Mouse (Mus musculus) layer of hippocampus, adult 2 months (tissue): ENCODE measurements at regions not wholly inside any gene's neighbourhood (a gene's known extent, or its start where the extent isn't known, plus 50 kb on each side); places are given as distances from the start of the nearest gene placed in this dataset.
A peak's percentile ranks its signal among the peaks of the same experiment; 100 is the strongest.
"Not testable (repeated sequence)": the region's sequence is repeated elsewhere in the genome, so short reads cannot be mapped to it uniquely, and the experiment has no call there.

Experiments used
- DNase-seq, 2 experiments: peaks; one replicate each; pipeline ENCODE4 v3.0.0; 2022; ENCODE audit warnings: low spot score in 2 of 2
- H3K27ac ChIP-seq: fragments of 200-600 bp; 2 replicates; pipeline ENCODE4 v1.8.1; 2022
- H3K4me3 ChIP-seq: fragments of 200-600 bp; 2 replicates; pipeline ENCODE4 v1.8.1; 2022; ENCODE audit warnings: mild to moderate bottlenecking
- CTCF ChIP-seq: fragments of 200-600 bp; conservative IDR thresholded peaks from 2 replicates; pipeline ENCODE4 v1.8.1; 2022; ENCODE audit warnings: antibody characterized with exemption, mild to moderate bottlenecking, moderate library complexity

DNA sequence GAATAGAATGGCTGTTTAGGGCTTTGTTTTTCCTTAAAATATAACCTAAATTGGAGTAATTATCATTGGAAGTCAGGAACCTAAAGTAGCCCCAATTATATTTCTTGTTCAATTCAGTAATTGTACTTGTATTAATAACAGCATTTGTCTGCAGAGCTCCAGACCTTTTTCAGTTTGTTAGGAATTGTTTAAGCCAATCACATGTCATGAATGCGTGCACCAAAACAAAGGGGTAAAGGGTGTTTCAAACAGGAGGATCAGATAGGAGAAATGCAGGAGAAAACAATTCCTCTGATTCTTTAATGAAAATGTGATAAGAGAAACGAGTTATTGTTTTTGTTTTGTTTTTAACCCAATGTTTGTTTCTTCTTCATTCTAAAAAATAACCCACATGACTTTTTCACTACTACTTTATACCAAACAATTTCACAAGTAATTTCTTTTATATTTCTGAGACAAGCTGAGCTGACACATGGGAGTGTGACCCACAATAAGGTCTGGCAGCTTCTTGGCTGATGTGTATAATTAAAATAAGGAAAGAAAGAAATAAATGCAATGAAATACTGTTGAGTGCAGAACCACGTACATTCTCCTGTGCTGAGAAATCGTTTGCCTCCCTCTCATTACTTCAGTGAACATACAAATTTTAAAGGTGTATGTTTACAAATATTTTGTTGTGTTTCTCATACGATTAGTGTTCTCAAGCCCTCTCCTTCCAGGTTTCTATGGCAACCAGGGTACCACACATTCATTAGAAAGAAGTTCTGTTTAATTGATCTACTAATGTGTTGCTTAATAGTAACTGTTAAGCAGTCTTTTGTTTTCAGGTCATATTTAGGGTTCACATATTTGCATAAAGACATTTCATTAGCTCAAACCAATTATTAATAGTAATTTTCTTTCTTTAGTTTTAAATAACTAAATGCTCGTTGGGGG lies 397.7 kb downstream of the Isl1 start:
- no peak overlapping the region for H3K27ac ChIP-seq
- no peak for TF ChIP-seq CTCF
- DNase-seq = no peak
- H3K4me3 ChIP-seq = no peak overlapping the region

GRCm38 (mm10) chr13:115910866-115911449 lies 398.5 kb downstream of the Isl1 start:
- TF ChIP-seq CTCF = no peak
- H3K4me3 ChIP-seq = no peak overlapping the region
- H3K27ac ChIP-seq = no peak overlapping the region

DNA sequence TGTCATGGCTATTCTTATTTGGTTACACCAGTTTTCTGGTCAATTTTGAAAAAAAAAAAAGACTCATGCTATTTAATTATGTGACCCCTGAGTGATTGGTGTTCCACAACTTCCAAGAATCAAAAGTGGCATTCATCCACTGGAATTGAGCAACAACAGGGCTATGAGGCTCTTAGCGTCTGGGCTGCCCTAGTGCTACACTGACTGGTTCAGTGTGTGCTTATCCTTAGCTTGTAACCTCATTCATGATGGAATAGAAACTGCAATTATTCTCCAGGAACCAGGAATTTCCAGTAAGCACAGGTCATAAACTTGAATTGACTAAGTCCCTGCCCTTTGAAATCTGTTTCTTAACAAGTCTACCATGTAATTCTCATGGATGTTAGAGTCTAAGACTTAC lies 428.9 kb downstream of the Isl1 start:
- DNase-seq = no peak
- no peak for TF ChIP-seq CTCF

More at GRCm38 (mm10) chr13:115910866-115911449, 398.5 kb downstream of the Isl1 start:
- no peak for DNase-seq

DNA sequence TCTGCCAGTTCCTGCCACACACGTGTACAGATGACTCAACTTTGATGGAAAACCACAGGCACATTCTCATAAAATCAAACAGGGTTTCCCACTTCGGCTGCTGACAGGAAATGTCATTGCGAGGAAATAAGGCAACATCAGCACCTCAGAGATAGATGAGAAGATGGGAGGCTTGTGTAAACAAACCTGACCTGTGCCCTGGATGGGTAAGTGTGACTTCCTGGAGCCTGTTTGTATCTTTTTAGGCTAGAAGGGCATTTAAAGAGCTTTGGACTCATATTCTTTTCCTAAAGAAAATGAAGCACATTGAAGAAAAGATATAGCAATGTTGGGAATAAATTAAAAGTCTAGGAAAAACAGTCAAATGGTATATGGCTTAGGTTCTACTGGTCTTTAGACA lies 449.0 kb downstream of the Isl1 start:
- H3K27ac ChIP-seq = no peak overlapping the region

More for the DNA sequence above, 428.9 kb downstream of the Isl1 start:
- Histone ChIP-seq H3K27ac (no peak overlapping the region), H3K4me3 (no peak overlapping the region)

DNA sequence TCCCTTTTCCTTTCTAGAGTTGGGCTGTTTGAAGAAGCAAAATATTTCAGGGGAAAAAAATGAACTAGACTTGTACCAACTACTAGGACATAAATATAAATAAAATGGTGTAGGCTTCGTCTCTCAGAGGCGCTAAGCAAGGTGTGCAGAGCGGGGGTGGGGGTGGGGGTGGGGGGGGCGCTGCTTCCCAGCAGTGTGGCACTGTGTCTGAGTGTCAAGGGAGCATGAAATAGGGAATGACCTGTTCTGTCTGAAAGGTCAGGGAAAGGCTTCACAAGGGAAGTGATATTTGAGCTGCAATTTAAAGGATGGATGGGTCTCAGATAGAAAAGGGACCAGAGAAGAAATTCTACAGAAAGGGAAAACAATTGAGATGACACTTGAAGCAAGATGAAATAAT lies 452.9 kb downstream of the Isl1 start:
- no peak overlapping the region for H3K4me3 ChIP-seq
- H3K27ac ChIP-seq = no peak overlapping the region
- no peak for TF ChIP-seq CTCF
- DNase-seq = no peak

More for the DNA sequence above, 449.0 kb downstream of the Isl1 start:
- no peak overlapping the region for H3K4me3 ChIP-seq
- no peak for TF ChIP-seq CTCF
- no peak for DNase-seq

- Histone ChIP-seq H3K4me3 (no peak overlapping the region), H3K27ac (peak overlapping the region; percentile 44)
- no peak for DNase-seq
- no peak for TF ChIP-seq CTCF
These were observed 456.7 kb downstream of the Isl1 start for GRCm38 (mm10) chr13:115852689-115853356.

GRCm38 (mm10) chr13:115843121-115843520 lies 466.4 kb downstream of the Isl1 start:
- no peak for DNase-seq
- Histone ChIP-seq H3K27ac (no peak overlapping the region), H3K4me3 (no peak overlapping the region)
- no peak for TF ChIP-seq CTCF

GRCm38 (mm10) chr13:115836203-115836768 lies 473.2 kb downstream of the Isl1 start:
- no peak for DNase-seq
- Histone ChIP-seq H3K27ac (no peak overlapping the region), H3K4me3 (no peak overlapping the region)
- TF ChIP-seq CTCF = no peak

DNA sequence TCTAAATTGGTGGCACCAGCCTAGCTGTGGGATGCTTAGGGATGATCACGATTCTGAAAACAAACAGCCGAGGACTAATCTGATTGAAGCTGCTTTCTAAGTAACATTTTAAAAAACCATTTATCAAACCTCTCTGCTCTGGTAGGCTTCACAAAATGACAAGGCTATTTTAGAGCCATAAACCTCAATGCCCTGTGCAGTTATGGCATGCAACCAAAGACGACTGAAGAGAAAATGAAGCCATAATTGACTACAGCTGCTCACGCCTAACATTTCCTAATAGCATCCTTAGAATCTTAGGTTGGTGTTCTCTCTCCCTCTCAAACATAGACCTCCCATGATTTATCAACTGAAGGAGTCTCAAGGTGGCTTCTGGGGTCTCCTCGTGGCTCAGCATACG lies 484.3 kb downstream of the Isl1 start:
- no peak for DNase-seq
- Histone ChIP-seq H3K27ac (no peak overlapping the region), H3K4me3 (no peak overlapping the region)
- no peak for TF ChIP-seq CTCF

DNA sequence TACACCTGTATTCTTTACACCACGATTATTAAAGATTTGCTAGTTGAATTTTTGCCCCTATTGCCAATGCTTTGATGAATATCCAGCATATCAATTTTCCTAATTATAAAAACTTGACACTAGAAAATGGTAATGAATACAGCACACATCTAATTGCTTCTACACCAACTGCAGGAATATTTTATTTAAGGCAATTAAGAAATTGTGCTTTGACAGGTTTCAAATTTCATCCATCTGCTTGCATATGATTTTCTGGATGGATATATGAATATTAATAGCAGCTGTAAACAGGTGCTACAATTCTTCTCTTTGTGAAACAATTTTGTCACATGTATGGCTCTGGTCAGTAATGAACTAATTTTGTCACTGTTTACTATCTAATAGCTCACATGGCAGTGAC lies 487.0 kb downstream of the Isl1 start:
- TF ChIP-seq CTCF = no peak
- no peak for DNase-seq
- Histone ChIP-seq H3K27ac (no peak overlapping the region), H3K4me3 (no peak overlapping the region)

- TF ChIP-seq CTCF = no peak
- no peak for DNase-seq
These were observed 495.3 kb downstream of the Isl1 start for GRCm38 (mm10) chr13:115814211-115814610.

DNA sequence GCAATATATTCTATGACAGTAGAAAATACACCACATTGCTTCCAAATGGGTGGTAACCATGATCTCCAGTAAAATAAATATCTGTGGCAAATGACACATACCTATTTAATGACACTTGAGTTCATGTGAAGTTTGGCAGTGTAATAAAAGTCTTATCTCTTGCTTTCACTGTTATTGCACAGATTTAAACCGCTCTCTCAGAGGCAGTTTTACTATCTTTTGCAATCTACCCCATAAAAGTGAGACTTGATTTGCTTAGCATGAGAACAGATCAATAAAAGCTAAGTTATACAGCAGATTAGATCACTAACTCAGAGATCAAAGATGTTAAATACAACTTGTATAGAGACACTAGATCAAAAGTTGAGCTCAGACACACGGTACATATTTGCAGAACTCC lies 510.2 kb downstream of the Isl1 start:
- H3K27ac ChIP-seq = no peak overlapping the region
- no peak for TF ChIP-seq CTCF
- H3K4me3 ChIP-seq = no peak overlapping the region
- DNase-seq = no peak

More at GRCm38 (mm10) chr13:115814211-115814610, 495.3 kb downstream of the Isl1 start:
- H3K27ac ChIP-seq = no peak overlapping the region
- no peak overlapping the region for H3K4me3 ChIP-seq

DNA sequence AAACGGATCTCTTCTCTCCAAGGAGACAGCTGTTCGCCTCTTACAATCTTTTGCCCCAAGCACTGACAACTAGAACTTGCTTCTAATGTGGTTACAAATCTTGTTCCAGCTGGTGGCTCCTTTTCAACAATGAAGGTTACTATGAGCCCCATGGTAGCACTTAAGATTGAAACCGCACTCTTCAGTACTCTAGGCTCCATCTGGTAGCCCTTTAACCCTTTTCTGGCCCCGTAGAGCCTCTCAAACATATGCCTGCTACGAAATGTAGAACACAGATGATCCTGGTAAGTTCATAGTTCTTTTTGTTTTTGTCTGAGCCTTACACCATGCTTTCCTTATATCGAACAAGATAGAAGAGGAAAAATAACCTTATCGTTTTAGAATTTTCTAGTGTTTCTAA lies 558.2 kb downstream of the Isl1 start:
- DNase-seq = no peak
- Histone ChIP-seq H3K4me3 (no peak overlapping the region), H3K27ac (no peak overlapping the region)
- no peak for TF ChIP-seq CTCF

GRCm38 (mm10) chr13:115742080-115742479 lies 567.4 kb downstream of the Isl1 start:
- not testable (repeated sequence) for DNase-seq, H3K27ac ChIP-seq, H3K4me3 ChIP-seq
